Mouse (Mus musculus): ENCODE measurements around the gene Tbc1d12. TPM values are rescaled to one million over a fixed set of nuclear protein-coding genes. Genes with fewer than 3 reads are reported as not detected.

Gene Tbc1d12
- polyA plus RNA-seq, 1 experiment: 0.46 TPM

DNA sequence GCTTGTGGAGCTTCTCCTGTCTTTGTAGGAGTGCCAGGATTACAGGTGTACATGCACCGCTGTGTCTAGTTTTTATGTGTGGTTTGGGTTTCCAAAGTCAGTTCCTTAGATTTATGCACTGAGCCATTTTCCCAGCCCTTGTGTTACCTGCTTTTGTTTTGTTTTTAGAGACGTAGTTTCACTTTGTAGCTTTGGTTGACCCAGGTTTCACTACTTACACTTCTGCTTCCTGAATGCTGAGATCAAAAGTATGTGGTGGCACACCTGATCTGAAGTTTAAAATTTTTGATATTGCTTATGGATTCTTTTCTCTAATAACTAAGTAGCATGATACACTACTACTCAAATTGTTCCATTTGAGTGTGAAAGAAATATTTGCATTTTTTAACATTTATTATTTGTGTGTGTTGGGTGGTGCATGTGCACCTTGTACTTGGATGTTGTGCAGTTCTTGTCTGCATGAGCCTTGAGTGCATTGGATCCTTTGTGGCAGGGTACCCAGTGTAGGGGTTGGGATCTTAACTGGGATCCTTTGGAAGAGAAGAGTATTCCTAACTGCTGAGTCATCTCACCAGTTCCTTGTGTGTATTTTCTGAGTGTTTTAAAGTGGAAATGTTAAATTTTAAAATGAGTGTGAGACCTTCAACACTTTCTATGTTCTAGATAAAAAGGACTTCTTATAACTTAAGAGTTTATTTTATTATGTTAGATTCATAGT, 108.4 kb downstream of the Tbc1d12 start:
- Histone ChIP-seq H3K36me3 (replicated peaks; ENCODE audit: low read length) (peaks cover 60% of the 10 kb centered on the region), H3K27me3 (replicated peaks) (no peaks in the 10 kb centered on the region), H3K9me3 (no peaks in the 10 kb centered on the region), H3K4me1 (peaks cover 4% of the 10 kb centered on the region; the same call in 1 of the 2 replicates), H3K4me3 (replicated peaks) (no peak overlapping the region)
- TF ChIP-seq GATA1 (IDR thresholded peaks at IDR 0.05; ENCODE audit: borderline replicate concordance, low read length) (no peak), FLI1 (IDR thresholded peaks at IDR 0.05; ENCODE audit: low read length) (no peak)

Other genes starting within 250 kb of the Tbc1d12 start
- 0.35 TPM in 1 of 2 replicates, not detected in the other for gene Noc3l, start 17.3 kb upstream of the Tbc1d12 start, polyA plus RNA-seq (2012; ENCODE audit: insufficient read depth, low replicate concordance)
- gene Hells, start 94.3 kb downstream of the Tbc1d12 start, polyA plus RNA-seq (2012; ENCODE audit: insufficient read depth, low replicate concordance): 1.4 and 1.5 TPM in 2 replicates
- not detected in 2 replicates for gene Cyp2c55, start 170.4 kb downstream of the Tbc1d12 start, polyA plus RNA-seq (2012; ENCODE audit: insufficient read depth, low replicate concordance)
- gene Cyp2c65, start 224.4 kb downstream of the Tbc1d12 start, polyA plus RNA-seq (2012; ENCODE audit: insufficient read depth, low replicate concordance): not detected in 2 replicates